Mouse (Mus musculus) embryo, embryonic 11.5 days (tissue): ENCODE measurements at regions not wholly inside any gene's neighbourhood (a gene's known extent, or its start where the extent isn't known, plus 50 kb on each side); places are given as distances from the start of the nearest gene placed in this dataset.

Experiments used
- DNase-seq: peaks from one replicate; pipeline ENCODE4 v3.0.0-alpha.2; 2012; ENCODE audit warnings: low read depth, low spot score

DNA sequence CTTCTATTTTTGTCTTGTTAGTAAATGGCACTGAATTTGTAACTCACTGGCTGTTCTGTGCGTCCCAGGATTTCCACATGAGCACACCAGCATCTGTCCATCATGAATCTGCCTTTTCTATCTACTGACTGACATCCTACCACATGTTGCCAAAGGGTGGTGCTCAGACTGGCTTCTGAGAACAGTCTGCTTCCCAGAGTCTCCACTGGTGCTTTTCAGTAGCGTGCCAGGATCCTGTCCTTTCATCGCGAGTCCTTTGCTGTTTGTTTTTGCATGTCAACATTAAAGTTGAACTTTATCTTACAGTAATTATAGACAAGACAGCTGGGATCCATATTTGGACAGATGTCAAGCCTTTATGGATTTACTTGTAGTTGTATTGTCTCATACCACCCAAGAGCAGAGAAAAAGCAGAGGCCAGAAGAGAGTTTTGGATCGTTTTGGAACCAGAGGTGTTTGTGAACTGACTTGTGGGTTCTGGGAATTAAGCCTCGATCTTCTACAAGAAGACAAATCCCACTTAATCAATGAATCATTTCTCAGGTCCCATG is 314.0 kb upstream of the Agtr1b start:
- no peak for DNase-seq

- DNase-seq: peak; percentile 9
Measured at GRCm38 (mm10) chr3:20661883-20662282, 294.9 kb upstream of the Agtr1b start.

GRCm38 (mm10) chr3:20655345-20655744 is 288.4 kb upstream of the Agtr1b start:
- DNase-seq: peak; percentile 5
